Mouse (Mus musculus) kidney, adult 8-10 months (tissue): ENCODE measurements around the gene Pnkd.

Source experiments
- DNase-seq, 2 experiments: peaks; one replicate each; pipeline ENCODE4 v3.0.0; 2022

Pnkd gene

GRCm38 (mm10) chr1:74278988-74279387 lies 5.7 kb upstream of the Pnkd start:
- no peak for DNase-seq

GRCm38 (mm10) chr1:74280591-74281325 lies 4.0 kb upstream of the Pnkd start:
- DNase-seq: no peak

- no peak for DNase-seq
Observed at GRCm38 (mm10) chr1:74281372-74281771, 3.4 kb upstream of the Pnkd start.

- no peak for DNase-seq
Observed at GRCm38 (mm10) chr1:74281886-74282285, 2.8 kb upstream of the Pnkd start.

GRCm38 (mm10) chr1:74282896-74283625 lies 1.7 kb upstream of the Pnkd start:
- no peak for DNase-seq

- DNase-seq: peak; percentile 72 to 75
Observed at GRCm38 (mm10) chr1:74283686-74284463, 855 bp upstream of the Pnkd start.

- DNase-seq: no peak
Observed at GRCm38 (mm10) chr1:74285212-74286010, 681 bp downstream of the Pnkd start.

GRCm38 (mm10) chr1:74286869-74287607 lies 2.3 kb downstream of the Pnkd start:
- peak; percentile 27 to 32 for DNase-seq

GRCm38 (mm10) chr1:74288327-74288726 lies 3.6 kb downstream of the Pnkd start:
- no peak for DNase-seq

GRCm38 (mm10) chr1:74289248-74289647 lies 4.5 kb downstream of the Pnkd start:
- no peak for DNase-seq

- no peak for DNase-seq
Observed at GRCm38 (mm10) chr1:74289740-74290139, 5.0 kb downstream of the Pnkd start.

GRCm38 (mm10) chr1:74290141-74290540 lies 5.4 kb downstream of the Pnkd start:
- no peak for DNase-seq

GRCm38 (mm10) chr1:74292331-74293020 lies 7.7 kb downstream of the Pnkd start:
- no peak for DNase-seq

- DNase-seq: no peak
Observed at GRCm38 (mm10) chr1:74293306-74293960, 8.7 kb downstream of the Pnkd start.

- DNase-seq: no peak
Observed at GRCm38 (mm10) chr1:74294090-74294643, 9.4 kb downstream of the Pnkd start.

GRCm38 (mm10) chr1:74294733-74295455 lies 10.2 kb downstream of the Pnkd start:
- no peak for DNase-seq

GRCm38 (mm10) chr1:74295456-74296171 lies 10.9 kb downstream of the Pnkd start:
- DNase-seq: peak; percentile 84 to 89

- no peak for DNase-seq
Observed at GRCm38 (mm10) chr1:74296477-74296876, 11.7 kb downstream of the Pnkd start.

GRCm38 (mm10) chr1:74297269-74297668 lies 12.5 kb downstream of the Pnkd start:
- DNase-seq: no peak
